Mouse (Mus musculus): ENCODE data around the gene Fgfr2.

GRCm38 (mm10) chr7:132360336-132360735 lies 762.8 kb downstream of the Fgfr2 start:
- no peak for TF ChIP-seq CTCF (IDR thresholded peaks at IDR 0.05; ENCODE audit: extremely low read depth, insufficient read length, insufficient replicate concordance, low read depth, low read length)
- TF ChIP-seq POLR2A (IDR thresholded peaks at IDR 0.05; ENCODE audit: low read depth, low read length) = no peak

All from small intestine, adult 2 months (tissue).